Mouse (Mus musculus) CH12.LX (cell line): Measurements from ENCODE around the gene Cox8a.

Source experiments
- CTCF ChIP-seq, 2 experiments: IDR thresholded peaks in 1 of 2; conservative IDR thresholded peaks in 1 of 2; 2 replicates each; pipeline ENCODE4 v1.5.1; 2011 to 2012; ENCODE audit warnings: low read depth in 2 of 2, low read length in 2 of 2, improper control_type of control experiment in 1 of 2, inconsistent platforms in 1 of 2, mild to moderate bottlenecking in 1 of 2, moderate library complexity in 1 of 2
- E2F4 ChIP-seq: IDR thresholded peaks from 2 replicates; pipeline ENCODE4 v1.6.1; 2011; ENCODE audit warnings: low read depth, low read length, improper control_type of control experiment; ENCODE audit not compliant: insufficient replicate concordance
- ELF1 ChIP-seq: IDR thresholded peaks from 2 replicates; pipeline ENCODE4 v1.6.1; 2014; ENCODE audit warnings: low read depth, mild to moderate bottlenecking, inconsistent platforms, low read length, improper control_type of control experiment
- EP300 ChIP-seq: IDR thresholded peaks from 2 replicates; pipeline ENCODE4 v1.6.1; 2011; ENCODE audit warnings: low read length, improper control_type of control experiment
- ETS1 ChIP-seq: conservative IDR thresholded peaks from 2 replicates; pipeline ENCODE4 v1.6.1; 2012; ENCODE audit warnings: low read depth, mild to moderate bottlenecking, inconsistent platforms, low read length, improper control_type of control experiment, moderate library complexity
- KAT2A ChIP-seq: IDR thresholded peaks from 2 replicates; pipeline ENCODE4 v1.6.1; 2012; ENCODE audit warnings: low read length, improper control_type of control experiment, inconsistent platforms; ENCODE audit not compliant: insufficient replicate concordance
- MAZ ChIP-seq: IDR thresholded peaks from 2 replicates; pipeline ENCODE4 v1.6.1; 2012; ENCODE audit warnings: low read depth, mild to moderate bottlenecking, inconsistent platforms, low read length, improper control_type of control experiment, moderate library complexity
- POLR2A ChIP-seq: IDR thresholded peaks from 2 replicates; pipeline ENCODE4 v1.6.1; 2011; ENCODE audit warnings: low read depth, mild to moderate bottlenecking, improper control_type of control experiment, low read length
- POLR2AphosphoS2 ChIP-seq: IDR thresholded peaks from 2 replicates; pipeline ENCODE4 v1.6.1; 2011; ENCODE audit warnings: low read depth, low read length, improper control_type of control experiment
- SIN3A ChIP-seq: IDR thresholded peaks from 2 replicates; pipeline ENCODE4 v1.6.1; 2012; ENCODE audit warnings: low read length, improper control_type of control experiment, inconsistent platforms
- TCF12 ChIP-seq: IDR thresholded peaks from 2 replicates; pipeline ENCODE4 v1.6.1; 2014; ENCODE audit warnings: low read depth, mild to moderate bottlenecking, inconsistent platforms, low read length, improper control_type of control experiment

- TF ChIP-seq ETS1 (no peak), TCF12 (no peak), POLR2AphosphoS2 (no peak), KAT2A (no peak), EP300 (no peak), E2F4 (no peak), CTCF (conservative IDR thresholded peaks at IDR 0.05 in 1 of 2, IDR thresholded peaks at IDR 0.05 in 1 of 2; ENCODE audit: low read depth in 2 of 2, low read length in 2 of 2) (no peak), ELF1 (no peak), POLR2A (no peak), MAZ (no peak), SIN3A (no peak)
These were observed 32.4 kb downstream of the Cox8a start for GRCm38 (mm10) chr19:7185059-7185458.
